Mouse (Mus musculus): Measurements from ENCODE around the gene Vps16. TPM values are rescaled to one million over a fixed set of nuclear protein-coding genes. Genes with fewer than 3 reads are reported as not detected.

Vps16 gene
- polyA plus RNA-seq, 1 experiment = 43.6 TPM

GRCm38 (mm10) chr2:130386212-130386611, 37.9 kb upstream of the Vps16 start:
- no peak for TF ChIP-seq E2F4 (IDR thresholded peaks at IDR 0.05; ENCODE audit: insufficient read depth)
- TF ChIP-seq MYOG (IDR thresholded peaks at IDR 0.05; ENCODE audit: control insufficient read depth in 1 of 3, insufficient read depth in 1 of 3, insufficient read length in 2 of 3, low read depth in 2 of 3) = no peak
- TF ChIP-seq TCF12 (IDR thresholded peaks at IDR 0.05; ENCODE audit: insufficient read depth, poor library complexity, severe bottlenecking) = no peak
- TF ChIP-seq MYOD1 (IDR thresholded peaks at IDR 0.05; ENCODE audit: control insufficient read depth in 1 of 3, insufficient read length in 2 of 3, low read depth in 2 of 3) = no peak
- TF ChIP-seq REST (IDR thresholded peaks at IDR 0.05; ENCODE audit: insufficient read depth, insufficient read length) = no peak
- TF ChIP-seq CEBPB (IDR thresholded peaks at IDR 0.05; ENCODE audit: insufficient read depth, poor library complexity, severe bottlenecking) = no peak
- TF ChIP-seq TCF3 (IDR thresholded peaks at IDR 0.05; ENCODE audit: insufficient read length, low read depth) = no peak
- TF ChIP-seq POLR2A (IDR thresholded peaks at IDR 0.05; ENCODE audit: insufficient read length, low read depth) = no peak
- TF ChIP-seq SRF (IDR thresholded peaks at IDR 0.05; ENCODE audit: control insufficient read depth, insufficient read length, low read depth) = no peak
- Histone ChIP-seq H3K4me2 (ENCODE audit: low read depth) (no peak overlapping the region), H3K4me3 (no peak overlapping the region), H3K27me3 (ENCODE audit: control insufficient read depth, insufficient read depth, insufficient read length) (peaks cover 17% of the 10 kb centered on the region), H3ac (ENCODE audit: control insufficient read depth, insufficient read length) (no peak overlapping the region), H3K79me2 (ENCODE audit: control insufficient read depth, insufficient read depth) (no peaks in the 10 kb centered on the region), H3K36me3 (ENCODE audit: control insufficient read depth, insufficient read depth) (no peaks in the 10 kb centered on the region)

GRCm38 (mm10) chr2:130388796-130389195, 35.3 kb upstream of the Vps16 start:
- H3K79me2 ChIP-seq (ENCODE audit: control insufficient read depth, insufficient read depth) = no peaks in the 10 kb centered on the region
- H3K4me2 ChIP-seq (ENCODE audit: low read depth) = no peak overlapping the region
- no peak overlapping the region for H3K4me3 ChIP-seq
- H3K27me3 ChIP-seq (ENCODE audit: control insufficient read depth, insufficient read depth, insufficient read length) = peaks cover 18% of the 10 kb centered on the region
- no peak for TF ChIP-seq USF1 (IDR thresholded peaks at IDR 0.05; ENCODE audit: low read depth)
- no peak for TF ChIP-seq POLR2A (IDR thresholded peaks at IDR 0.05; ENCODE audit: insufficient read length, low read depth)
- no peak for TF ChIP-seq MAX (IDR thresholded peaks at IDR 0.05; ENCODE audit: low read depth)
- no peak for TF ChIP-seq CEBPB (IDR thresholded peaks at IDR 0.05; ENCODE audit: insufficient read depth, poor library complexity, severe bottlenecking)
- no peak for TF ChIP-seq POLR2AphosphoS2 (IDR thresholded peaks at IDR 0.05; ENCODE audit: insufficient read length, low read depth)
- TF ChIP-seq TCF12 (IDR thresholded peaks at IDR 0.05; ENCODE audit: insufficient read depth, poor library complexity, severe bottlenecking) = no peak
- TF ChIP-seq REST (IDR thresholded peaks at IDR 0.05; ENCODE audit: insufficient read depth, insufficient read length) = no peak
- no peak for TF ChIP-seq SRF (IDR thresholded peaks at IDR 0.05; ENCODE audit: control insufficient read depth, insufficient read length, low read depth)
- TF ChIP-seq E2F4 (IDR thresholded peaks at IDR 0.05; ENCODE audit: insufficient read depth) = no peak
- TF ChIP-seq MYOG (IDR thresholded peaks at IDR 0.05; ENCODE audit: control insufficient read depth in 1 of 3, insufficient read depth in 1 of 3, insufficient read length in 2 of 3, low read depth in 2 of 3) = no peak
- TF ChIP-seq MYOD1 (IDR thresholded peaks at IDR 0.05; ENCODE audit: control insufficient read depth in 1 of 3, insufficient read length in 2 of 3, low read depth in 2 of 3) = no peak
- TF ChIP-seq TCF3 (IDR thresholded peaks at IDR 0.05; ENCODE audit: insufficient read length, low read depth) = no peak
- H3ac ChIP-seq (ENCODE audit: control insufficient read depth, insufficient read length) = no peak overlapping the region
- no peaks in the 10 kb centered on the region for H3K36me3 ChIP-seq (ENCODE audit: control insufficient read depth, insufficient read depth)

GRCm38 (mm10) chr2:130390993-130391625, 33.0 kb upstream of the Vps16 start:
- no peak overlapping the region for H3K4me3 ChIP-seq
- H3K36me3 ChIP-seq (ENCODE audit: control insufficient read depth, insufficient read depth) = no peaks in the 10 kb centered on the region
- H3ac ChIP-seq (ENCODE audit: control insufficient read depth, insufficient read length) = no peak overlapping the region
- no peaks in the 10 kb centered on the region for H3K79me2 ChIP-seq (ENCODE audit: control insufficient read depth, insufficient read depth)
- peaks cover 32% of the 10 kb centered on the region for H3K27me3 ChIP-seq (ENCODE audit: control insufficient read depth, insufficient read depth, insufficient read length)
- H3K4me2 ChIP-seq (ENCODE audit: low read depth) = no peak overlapping the region
- TF ChIP-seq USF1 (IDR thresholded peaks at IDR 0.05; ENCODE audit: low read depth) (no peak), TCF3 (IDR thresholded peaks at IDR 0.05; ENCODE audit: insufficient read length, low read depth) (no peak), SRF (IDR thresholded peaks at IDR 0.05; ENCODE audit: control insufficient read depth, insufficient read length, low read depth) (no peak), MYOD1 (IDR thresholded peaks at IDR 0.05; ENCODE audit: control insufficient read depth in 1 of 3, insufficient read length in 2 of 3, low read depth in 2 of 3) (no peak), REST (IDR thresholded peaks at IDR 0.05; ENCODE audit: insufficient read depth, insufficient read length) (no peak), E2F4 (IDR thresholded peaks at IDR 0.05; ENCODE audit: insufficient read depth) (no peak), MYOG (IDR thresholded peaks at IDR 0.05; ENCODE audit: control insufficient read depth in 1 of 3, insufficient read depth in 1 of 3, insufficient read length in 2 of 3, low read depth in 2 of 3) (no peak), MAX (IDR thresholded peaks at IDR 0.05; ENCODE audit: low read depth) (no peak), POLR2A (IDR thresholded peaks at IDR 0.05; ENCODE audit: insufficient read length, low read depth) (no peak), TCF12 (IDR thresholded peaks at IDR 0.05; ENCODE audit: insufficient read depth, poor library complexity, severe bottlenecking) (no peak)

GRCm38 (mm10) chr2:130392836-130393235, 31.3 kb upstream of the Vps16 start:
- no peak overlapping the region for H3K4me2 ChIP-seq (ENCODE audit: low read depth)
- no peak for TF ChIP-seq TCF12 (IDR thresholded peaks at IDR 0.05; ENCODE audit: insufficient read depth, poor library complexity, severe bottlenecking)
- no peak for TF ChIP-seq MYOG (IDR thresholded peaks at IDR 0.05; ENCODE audit: control insufficient read depth in 1 of 3, insufficient read depth in 1 of 3, insufficient read length in 2 of 3, low read depth in 2 of 3)
- TF ChIP-seq TCF3 (IDR thresholded peaks at IDR 0.05; ENCODE audit: insufficient read length, low read depth) = no peak
- no peak for TF ChIP-seq CEBPB (IDR thresholded peaks at IDR 0.05; ENCODE audit: insufficient read depth, poor library complexity, severe bottlenecking)
- TF ChIP-seq MAX (IDR thresholded peaks at IDR 0.05; ENCODE audit: low read depth) = no peak
- TF ChIP-seq MYOD1 (IDR thresholded peaks at IDR 0.05; ENCODE audit: control insufficient read depth in 1 of 3, insufficient read length in 2 of 3, low read depth in 2 of 3) = no peak
- TF ChIP-seq E2F4 (IDR thresholded peaks at IDR 0.05; ENCODE audit: insufficient read depth) = no peak
- no peak for TF ChIP-seq USF1 (IDR thresholded peaks at IDR 0.05; ENCODE audit: low read depth)
- no peak for TF ChIP-seq SRF (IDR thresholded peaks at IDR 0.05; ENCODE audit: control insufficient read depth, insufficient read length, low read depth)
- TF ChIP-seq REST (IDR thresholded peaks at IDR 0.05; ENCODE audit: insufficient read depth, insufficient read length) = no peak
- no peak for TF ChIP-seq POLR2A (IDR thresholded peaks at IDR 0.05; ENCODE audit: insufficient read length, low read depth)
- no peak for TF ChIP-seq POLR2AphosphoS2 (IDR thresholded peaks at IDR 0.05; ENCODE audit: insufficient read length, low read depth)
- H3K36me3 ChIP-seq (ENCODE audit: control insufficient read depth, insufficient read depth) = no peaks in the 10 kb centered on the region
- peaks cover 48% of the 10 kb centered on the region for H3K27me3 ChIP-seq (ENCODE audit: control insufficient read depth, insufficient read depth, insufficient read length)
- H3K79me2 ChIP-seq (ENCODE audit: control insufficient read depth, insufficient read depth) = no peaks in the 10 kb centered on the region
- H3ac ChIP-seq (ENCODE audit: control insufficient read depth, insufficient read length) = no peak overlapping the region
- no peak overlapping the region for H3K4me3 ChIP-seq

Data from myocyte (in vitro differentiated cells).